Mouse (Mus musculus) liver, postnatal 0 days (tissue): ENCODE results near the gene Rbm14. TPM values are rescaled to one million over a fixed set of nuclear protein-coding genes. Genes with fewer than 3 reads are reported as not detected.
A peak's percentile ranks its signal among the peaks of the same experiment; 100 is the strongest.

Source experiments
- ATAC-seq: fragments of 200-750 bp; cut with Nextera tagmentation; 2 replicates; pipeline ENCODE4 v1.8.0; 2017; ENCODE audit warnings: mild to moderate bottlenecking, moderate library complexity
- DNase-seq: peaks from one replicate; pipeline ENCODE4 v3.0.0-alpha.2; 2016
- H3K27ac ChIP-seq: fragments of 300-500 bp; sonication (generic); 2 replicates; pipeline ENCODE4 v1.5.1; 2014; ENCODE audit warnings: antibody characterized with exemption, moderate library complexity, mild to moderate bottlenecking, low read depth
- H3K27me3 ChIP-seq: fragments of 300-500 bp; sonication (generic); 2 replicates; pipeline ENCODE4 v1.6.1; 2014; ENCODE audit warnings: low read length, control low read depth, mixed read lengths; ENCODE audit not compliant: insufficient read depth
- H3K36me3 ChIP-seq: fragments of 300-500 bp; sonication (generic); replicated peaks from 2 replicates; pipeline ENCODE4 v1.6.1; 2014; ENCODE audit warnings: mild to moderate bottlenecking, control low read depth, low read length, moderate library complexity, mixed read lengths; ENCODE audit not compliant: insufficient read depth
- H3K4me1 ChIP-seq: fragments of 300-500 bp; sonication (generic); 2 replicates; pipeline ENCODE4 v1.6.1; 2014; ENCODE audit warnings: antibody characterized with exemption, mild to moderate bottlenecking, control low read depth; ENCODE audit not compliant: insufficient read depth
- H3K4me2 ChIP-seq: fragments of 300-500 bp; sonication (generic); 2 replicates; pipeline ENCODE4 v1.6.1; 2014; ENCODE audit warnings: low read depth, mild to moderate bottlenecking, low read length, moderate library complexity, mixed read lengths
- H3K4me3 ChIP-seq: fragments of 300-500 bp; sonication (generic); 2 replicates; pipeline ENCODE4 v1.5.1; 2014; ENCODE audit warnings: low read depth, low read length
- H3K9ac ChIP-seq: fragments of 300-500 bp; sonication (generic); replicated peaks from 2 replicates; pipeline ENCODE4 v1.6.1; 2014; ENCODE audit warnings: mild to moderate bottlenecking, moderate library complexity
- H3K9me3 ChIP-seq: fragments of 300-500 bp; sonication (generic); 2 replicates; pipeline ENCODE4 v1.6.1; 2016; ENCODE audit warnings: mild to moderate bottlenecking, control low read depth, low read length, mixed read lengths
- CTCF ChIP-seq: sonication (generic); IDR thresholded peaks from 2 replicates; pipeline ENCODE4 v1.5.1; 2016; ENCODE audit warnings: antibody characterized with exemption, low read depth
- EP300 ChIP-seq: IDR thresholded peaks from 2 replicates; pipeline ENCODE4 v1.6.1; 2016; ENCODE audit warnings: antibody characterized with exemption, low read depth, mild to moderate bottlenecking
- WGBS: fragments of 180-500 bp; shearing (Covaris S2); extraction: QIAGEN DNeasy Blood & Tissue Kit; methylation state at CpG from one replicate; pipeline ENCODE4 v1.1.7; 2014; ENCODE audit not compliant: insufficient replicate concordance; 5-methylcytosine and 5-hydroxymethylcytosine counted together
- polyA plus RNA-seq: library from polyadenylated mRNA; unstranded; fragments of >200 nt; fragmentation: Nextera tagmentation; extraction: Ambion mirVana; gene quantifications from 2 replicates; pipeline ENCODE4 v1.2.1, GENCODE M21; 2015

The Rbm14 gene
- polyA plus RNA-seq, 1 experiment from 2014 or later = 16.4 TPM

GRCm38 (mm10) chr19:4810309-4810708 lies 1.1 kb downstream of the Rbm14 start:
- TF ChIP-seq CTCF = no peak
- no peak for TF ChIP-seq EP300
- Histone ChIP-seq H3K36me3 (peaks cover 7% of the 10 kb centered on the region), H3K9me3 (no peaks in the 10 kb centered on the region), H3K4me2 (peak overlapping the region; percentile 86), H3K4me3 (peak overlapping the region; percentile 74), H3K9ac (peak overlapping the region; percentile 83), H3K27ac (peak overlapping the region; percentile 96), H3K4me1 (peaks cover 28% of the 10 kb centered on the region), H3K27me3 (no peaks in the 10 kb centered on the region)
- ATAC-seq (no peak), DNase-seq (no peak)
- WGBS = under 1% methylated on average over 14 of the region's 14 CpGs

- peaks cover 11% of the 10 kb centered on the region for H3K4me1 ChIP-seq
- H3K4me3 ChIP-seq = no peak overlapping the region
- no peak for TF ChIP-seq EP300
- no peak for TF ChIP-seq CTCF
- no peak overlapping the region for H3K27ac ChIP-seq
- H3K9ac ChIP-seq = no peak overlapping the region
- H3K27me3 ChIP-seq = no peaks in the 10 kb centered on the region
- DNase-seq (no peak), ATAC-seq (no peak)
- H3K4me2 ChIP-seq = no peak overlapping the region
- 82% methylated on average over 10 of the region's 10 CpGs for WGBS
- peaks cover 65% of the 10 kb centered on the region for H3K36me3 ChIP-seq
- no peaks in the 10 kb centered on the region for H3K9me3 ChIP-seq
These were observed 8.2 kb downstream of the Rbm14 start for GRCm38 (mm10) chr19:4803283-4803682.

GRCm38 (mm10) chr19:4802691-4803091 lies 8.7 kb downstream of the Rbm14 start:
- DNase-seq (no peak), ATAC-seq (no peak)
- 99% methylated on average over 7 of the region's 7 CpGs for WGBS
- H3K4me1 ChIP-seq = peaks cover 6% of the 10 kb centered on the region; the same call in 1 of the 2 replicates
- no peaks in the 10 kb centered on the region for H3K27me3 ChIP-seq
- H3K4me3 ChIP-seq = no peak overlapping the region
- no peak overlapping the region for H3K9ac ChIP-seq
- H3K36me3 ChIP-seq = peaks cover 65% of the 10 kb centered on the region
- H3K27ac ChIP-seq = no peak overlapping the region
- H3K9me3 ChIP-seq = no peaks in the 10 kb centered on the region
- TF ChIP-seq EP300 (no peak), CTCF (no peak)
- H3K4me2 ChIP-seq = no peak overlapping the region

- no peaks in the 10 kb centered on the region for H3K9me3 ChIP-seq
- H3K9ac ChIP-seq = no peak overlapping the region
- no peaks in the 10 kb centered on the region for H3K27me3 ChIP-seq
- no peak overlapping the region for H3K27ac ChIP-seq
- H3K4me2 ChIP-seq = no peak overlapping the region
- TF ChIP-seq CTCF = no peak
- TF ChIP-seq EP300 = no peak
- no peak overlapping the region for H3K4me3 ChIP-seq
- ATAC-seq (no peak), DNase-seq (no peak)
- WGBS = 89% methylated on average over 5 of the region's 5 CpGs
- H3K36me3 ChIP-seq = peaks cover 65% of the 10 kb centered on the region
- peaks cover 13% of the 10 kb centered on the region for H3K4me1 ChIP-seq
These were observed 12.4 kb downstream of the Rbm14 start for GRCm38 (mm10) chr19:4799083-4799482.

- H3K9ac ChIP-seq = no peak overlapping the region
- WGBS = 88% methylated on average over 2 of the region's 2 CpGs
- no peak overlapping the region for H3K4me2 ChIP-seq
- TF ChIP-seq CTCF (no peak), EP300 (no peak)
- peaks cover 53% of the 10 kb centered on the region for H3K36me3 ChIP-seq
- no peak for DNase-seq
- H3K4me1 ChIP-seq = peaks cover 13% of the 10 kb centered on the region
- no peaks in the 10 kb centered on the region for H3K9me3 ChIP-seq
- no peak for ATAC-seq
- H3K27me3 ChIP-seq = no peaks in the 10 kb centered on the region
- H3K4me3 ChIP-seq = no peak overlapping the region
- no peak overlapping the region for H3K27ac ChIP-seq
These were observed 13.6 kb downstream of the Rbm14 start for GRCm38 (mm10) chr19:4797846-4798245.

- WGBS = 83% methylated on average over 1 of the region's 1 CpGs
- peaks cover 21% of the 10 kb centered on the region for H3K4me1 ChIP-seq
- H3K27ac ChIP-seq = no peak overlapping the region
- DNase-seq = no peak
- H3K9ac ChIP-seq = no peak overlapping the region
- no peak overlapping the region for H3K4me2 ChIP-seq
- H3K27me3 ChIP-seq = no peaks in the 10 kb centered on the region
- H3K4me3 ChIP-seq = no peak overlapping the region
- H3K9me3 ChIP-seq = no peaks in the 10 kb centered on the region
- no peak for TF ChIP-seq CTCF
- no peak for TF ChIP-seq EP300
- H3K36me3 ChIP-seq = peaks cover 47% of the 10 kb centered on the region
- ATAC-seq = no peak
These were observed 15.5 kb downstream of the Rbm14 start for GRCm38 (mm10) chr19:4795929-4796328.
